Mouse (Mus musculus): ENCODE data around the gene Arl15.

Arl15 gene

DNA sequence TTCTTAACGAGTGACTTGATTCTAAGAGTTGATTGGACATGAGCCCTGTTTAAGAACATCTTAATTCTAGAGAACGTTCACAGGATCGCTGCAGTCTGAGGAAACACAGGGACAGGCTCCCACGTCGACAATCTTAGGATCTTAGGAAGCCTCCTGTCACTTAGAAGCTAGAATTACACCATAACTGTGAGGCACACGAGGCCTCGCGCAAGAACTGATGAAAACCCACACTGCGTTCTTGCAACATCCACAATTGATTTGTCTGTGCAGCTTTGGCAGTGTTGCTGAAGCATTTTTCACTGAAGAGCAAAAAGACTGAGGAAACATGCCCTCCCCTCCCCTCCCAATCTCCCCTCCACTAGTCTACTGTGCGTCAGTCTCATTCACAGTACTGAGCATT lies 196.4 kb downstream of the Arl15 start:
- in situ Hi-C loops (cut with MboI; ENCODE audit: low pct_unique_long_range_greater_than_20kb in 1 of 2, low sequenced_read_pairs in 2 of 2, unreplicated experiment in 1 of 2): no loop called here

DNA sequence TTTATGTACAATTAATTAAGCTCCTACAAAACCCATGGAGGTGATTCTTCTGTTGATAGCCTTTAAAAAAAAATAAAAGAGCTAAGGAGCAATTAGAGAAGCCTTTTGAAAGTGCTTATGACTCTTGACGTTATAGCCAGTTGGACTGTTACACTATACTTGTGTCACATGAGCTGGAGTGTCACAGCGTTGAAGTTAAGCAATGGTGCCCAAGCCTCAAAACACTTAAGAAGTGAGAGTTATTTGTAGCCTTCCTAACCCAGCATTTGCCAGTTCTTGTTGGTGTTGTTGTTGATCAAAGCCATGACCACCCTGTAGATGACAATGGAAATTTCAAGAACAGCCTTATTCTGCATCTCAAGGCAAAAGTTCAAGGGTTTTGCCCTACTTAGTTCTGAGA lies 198.8 kb downstream of the Arl15 start:
- in situ Hi-C loops (cut with MboI; ENCODE audit: low pct_unique_long_range_greater_than_20kb in 1 of 2, low sequenced_read_pairs in 2 of 2, unreplicated experiment in 1 of 2): no loop called here

DNA sequence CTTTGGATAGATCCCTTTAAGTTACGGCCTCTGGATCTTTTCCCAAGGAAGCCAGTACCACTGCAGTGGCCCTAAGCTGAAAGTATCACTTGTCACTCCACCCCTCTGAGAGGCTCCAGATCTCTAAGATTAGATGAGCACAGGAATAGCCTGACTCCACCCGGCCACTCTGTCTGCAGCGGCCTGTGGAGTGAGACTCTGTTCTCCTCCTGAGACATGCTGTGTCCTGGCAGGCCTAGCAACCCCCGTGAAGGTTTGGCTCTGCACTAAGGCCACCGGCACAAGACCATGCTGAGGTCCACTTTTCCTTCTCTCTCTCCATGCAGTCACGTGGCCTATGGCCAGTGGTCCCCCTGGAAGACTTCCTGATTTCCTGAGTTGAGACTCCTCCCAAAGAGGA lies 200.3 kb downstream of the Arl15 start:
- in situ Hi-C loops (cut with MboI; ENCODE audit: low pct_unique_long_range_greater_than_20kb in 1 of 2, low sequenced_read_pairs in 2 of 2, unreplicated experiment in 1 of 2): no loop called here

DNA sequence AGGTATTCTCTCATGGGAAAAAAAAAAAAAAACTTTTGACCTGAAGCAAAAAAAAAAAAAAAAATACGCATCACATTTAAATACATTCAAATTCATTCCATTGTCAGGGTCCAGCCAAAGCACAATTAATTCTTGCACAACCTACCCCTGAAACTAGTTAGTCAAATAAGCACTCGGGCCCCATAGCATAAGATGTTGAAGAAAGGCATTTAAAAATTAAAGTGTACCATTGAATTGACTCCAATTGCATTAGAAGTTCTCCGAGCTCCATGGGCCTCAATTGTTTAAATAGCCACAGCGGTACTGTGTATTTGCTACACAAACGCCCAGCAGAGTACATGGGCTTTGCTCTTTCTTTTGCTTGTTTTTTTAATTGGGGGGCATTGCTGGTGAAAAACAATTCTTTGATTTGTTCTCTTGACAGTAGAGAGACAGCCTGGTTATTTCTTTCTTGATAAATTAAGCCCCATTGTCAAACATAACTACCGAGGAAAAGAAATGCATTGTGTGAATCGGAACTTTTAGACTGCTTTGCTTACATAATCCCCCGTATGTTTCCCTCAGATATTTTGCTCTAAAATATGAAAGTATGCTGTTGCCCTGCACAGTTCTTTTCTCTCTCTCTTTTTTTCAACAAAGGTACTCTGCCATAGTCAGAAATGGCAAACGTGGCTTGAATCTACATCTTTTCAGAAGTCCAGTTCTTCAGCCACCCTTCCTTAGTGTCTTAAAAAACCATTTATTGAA lies 201.4 kb downstream of the Arl15 start:
- in situ Hi-C loops (cut with MboI; ENCODE audit: low pct_unique_long_range_greater_than_20kb in 1 of 2, low sequenced_read_pairs in 2 of 2, unreplicated experiment in 1 of 2): no loop called here

DNA sequence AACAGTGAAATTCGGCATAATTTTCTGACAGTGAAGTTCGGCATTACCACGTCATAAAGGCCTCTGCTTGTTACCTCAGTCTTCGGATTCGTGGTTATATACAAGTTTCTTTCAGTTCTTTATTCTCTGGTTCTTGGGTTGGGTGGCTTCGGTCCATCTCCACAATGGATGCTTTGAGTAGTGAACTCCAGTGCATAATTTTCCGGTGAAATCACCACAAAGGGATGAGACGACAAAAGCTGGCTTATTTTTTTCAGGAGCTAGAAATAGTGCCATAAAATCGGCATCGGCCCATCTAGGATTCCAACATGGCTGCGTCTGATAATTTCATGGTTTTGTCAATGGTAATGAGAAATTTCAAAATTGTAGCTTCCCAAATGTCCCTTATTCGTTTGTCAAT lies 204.5 kb downstream of the Arl15 start:
- in situ Hi-C loops (cut with MboI; ENCODE audit: low pct_unique_long_range_greater_than_20kb in 1 of 2, low sequenced_read_pairs in 2 of 2, unreplicated experiment in 1 of 2): no loop called here

DNA sequence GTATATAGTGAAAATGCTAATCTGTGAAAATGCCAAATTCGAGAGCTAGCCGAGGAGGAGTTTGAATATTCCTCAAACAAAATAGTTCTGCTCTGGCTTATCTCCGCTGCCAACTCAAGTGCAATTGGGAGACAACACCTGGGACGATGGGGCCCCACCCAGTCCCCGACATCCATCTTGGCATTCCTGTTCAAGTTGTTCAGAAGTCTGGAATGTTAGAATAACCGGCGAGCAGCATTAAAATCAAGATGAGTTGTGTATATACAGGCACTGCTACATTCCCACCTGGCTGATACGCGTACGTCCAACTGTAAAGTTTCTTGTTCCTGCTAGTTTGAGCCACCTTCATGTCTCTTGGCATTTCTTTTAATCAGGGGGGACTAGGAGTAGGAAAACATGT lies 209.2 kb downstream of the Arl15 start:
- in situ Hi-C loops (cut with MboI; ENCODE audit: low pct_unique_long_range_greater_than_20kb in 1 of 2, low sequenced_read_pairs in 2 of 2, unreplicated experiment in 1 of 2): no loop called here

DNA sequence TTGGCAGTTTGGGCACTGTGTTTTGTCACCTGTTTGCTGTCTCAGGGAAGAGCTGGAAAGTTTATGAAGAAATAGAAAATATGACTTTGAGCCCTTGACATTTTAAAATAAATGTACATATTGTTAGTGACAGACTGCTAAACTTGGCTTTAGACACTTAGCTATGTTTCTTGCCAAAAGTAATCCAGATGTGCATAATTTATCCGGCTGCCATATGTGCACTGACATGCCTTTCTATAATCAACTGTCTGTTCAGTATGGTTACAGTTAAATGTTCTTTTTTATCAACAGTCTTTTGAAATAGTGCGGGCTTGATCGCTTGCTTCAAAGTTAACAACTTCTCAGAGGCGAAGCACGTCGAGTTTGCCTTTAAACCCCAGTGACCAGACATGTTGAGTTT lies 209.9 kb downstream of the Arl15 start:
- in situ Hi-C loops (cut with MboI; ENCODE audit: low pct_unique_long_range_greater_than_20kb in 1 of 2, low sequenced_read_pairs in 2 of 2, unreplicated experiment in 1 of 2): no loop called here

DNA sequence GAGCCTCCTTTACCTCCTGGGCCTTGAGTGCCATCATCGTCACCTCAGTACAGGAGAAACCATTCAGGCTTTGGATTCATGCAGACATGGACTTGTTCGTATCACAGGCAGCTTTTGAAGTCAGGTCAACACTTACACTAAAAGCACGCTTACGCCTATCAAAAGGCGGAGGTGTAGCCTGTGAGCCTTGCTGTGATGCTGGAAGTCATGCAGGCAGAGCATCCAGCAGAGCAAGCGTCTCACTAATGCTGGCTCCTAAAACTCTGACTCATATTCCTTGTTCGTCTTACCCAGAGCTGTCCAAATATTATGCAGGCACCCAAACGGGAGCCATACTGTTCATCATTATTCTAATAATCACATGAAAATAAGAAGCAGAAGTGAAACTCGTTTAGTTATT lies 215.5 kb downstream of the Arl15 start:
- in situ Hi-C loops (cut with MboI; ENCODE audit: low pct_unique_long_range_greater_than_20kb in 1 of 2, low sequenced_read_pairs in 2 of 2, unreplicated experiment in 1 of 2): no loop called here

DNA sequence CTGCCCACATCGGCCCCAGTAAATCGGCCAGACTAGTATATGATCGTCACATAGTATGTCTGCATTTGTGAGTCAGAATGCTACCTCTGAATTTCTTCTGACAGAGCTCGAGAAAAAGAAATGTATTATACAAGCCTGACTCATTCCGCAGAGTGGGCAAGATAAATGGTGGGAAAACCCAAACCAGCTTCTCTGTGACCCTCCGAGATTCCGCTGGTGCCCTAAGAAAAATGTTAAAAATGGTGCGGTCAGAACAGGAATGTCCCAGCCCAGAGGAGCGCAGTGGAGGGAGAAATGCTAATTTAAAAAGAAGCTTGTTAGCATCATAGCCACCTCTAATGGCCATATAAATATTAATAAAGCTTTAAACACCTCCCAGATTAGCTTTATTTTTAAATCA lies 216.2 kb downstream of the Arl15 start:
- in situ Hi-C loops (cut with MboI; ENCODE audit: low pct_unique_long_range_greater_than_20kb in 1 of 2, low sequenced_read_pairs in 2 of 2, unreplicated experiment in 1 of 2): no loop called here

DNA sequence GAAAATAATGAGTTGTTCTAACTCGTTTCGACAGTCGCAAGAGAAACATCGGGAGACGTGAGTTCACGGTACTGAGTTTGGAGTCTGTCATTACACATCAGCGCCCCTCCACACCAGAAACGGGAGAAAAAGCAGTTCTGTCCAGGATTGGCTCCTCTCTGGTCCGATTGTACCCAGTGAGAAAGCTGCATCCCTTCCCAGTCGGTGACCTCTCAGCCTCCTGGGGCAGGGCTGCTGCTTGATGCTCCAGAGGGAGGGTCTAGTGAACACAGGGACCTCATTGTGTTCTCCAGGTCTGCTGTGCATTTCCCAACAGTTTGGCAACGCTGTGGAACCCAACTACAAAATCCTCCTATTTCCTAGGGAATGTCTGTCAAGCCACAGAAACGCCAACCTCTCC lies 216.7 kb downstream of the Arl15 start:
- in situ Hi-C loops (cut with MboI; ENCODE audit: low pct_unique_long_range_greater_than_20kb in 1 of 2, low sequenced_read_pairs in 2 of 2, unreplicated experiment in 1 of 2): no loop called here

DNA sequence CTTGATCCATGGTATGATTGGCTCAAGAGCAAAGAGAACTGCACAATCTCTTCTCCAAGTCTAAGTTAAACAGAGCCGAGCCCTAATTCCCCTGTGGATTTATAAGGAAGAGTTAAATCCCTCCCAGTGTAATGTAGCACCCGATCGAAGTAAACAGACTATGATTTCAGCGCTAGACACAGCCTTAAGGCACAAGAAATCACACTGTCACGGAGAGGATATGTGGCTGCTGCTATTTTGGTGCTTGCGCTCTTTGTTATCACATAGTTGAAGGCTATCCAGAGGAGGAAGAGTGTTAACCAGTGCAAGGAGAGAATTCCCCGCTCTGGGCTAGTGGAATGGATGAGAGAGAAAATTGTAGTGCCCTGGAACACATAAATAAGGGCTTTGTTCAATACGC lies 223.6 kb downstream of the Arl15 start:
- in situ Hi-C loops (cut with MboI; ENCODE audit: low pct_unique_long_range_greater_than_20kb in 1 of 2, low sequenced_read_pairs in 2 of 2, unreplicated experiment in 1 of 2): no loop called here

DNA sequence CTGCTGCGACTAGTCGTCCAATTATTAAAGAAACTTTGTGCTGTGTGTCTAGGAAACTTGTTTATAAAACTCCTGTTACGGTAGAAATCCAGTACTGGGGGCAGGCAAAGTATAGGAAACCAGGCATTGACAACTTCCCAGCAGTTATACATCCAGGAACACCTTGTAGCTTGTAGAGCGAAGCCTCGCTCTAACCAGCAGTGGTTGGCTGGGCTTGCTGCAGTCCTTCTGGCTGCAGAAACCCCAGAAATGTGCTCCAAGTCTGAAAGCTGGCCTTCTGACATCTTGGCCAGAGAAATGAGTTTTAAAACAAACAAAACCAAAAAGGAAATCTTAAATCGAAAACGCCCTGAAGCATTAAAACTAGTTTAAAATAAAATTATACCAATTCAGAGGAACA lies 229.2 kb downstream of the Arl15 start:
- in situ Hi-C loops (cut with MboI; ENCODE audit: low pct_unique_long_range_greater_than_20kb in 1 of 2, low sequenced_read_pairs in 2 of 2, unreplicated experiment in 1 of 2): no loop called here

DNA sequence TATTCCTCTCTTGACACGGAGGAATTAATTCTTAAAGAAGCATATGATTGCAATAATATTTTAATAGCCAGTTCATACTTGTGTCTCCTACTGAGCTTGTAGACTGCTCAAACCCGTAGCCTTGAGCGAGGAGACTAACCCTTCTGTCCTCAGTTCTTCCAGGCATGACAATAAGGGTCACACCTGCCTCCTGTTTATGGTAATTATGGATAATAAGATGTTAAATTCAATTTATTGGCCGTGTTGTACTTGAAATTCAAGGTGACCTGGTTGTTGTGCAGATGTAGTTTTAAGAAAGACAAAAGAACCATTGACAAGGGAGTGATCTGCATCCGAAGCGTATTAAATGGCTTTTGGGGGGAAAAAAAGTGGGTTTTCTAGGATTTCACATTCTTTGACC lies 232.0 kb downstream of the Arl15 start:
- in situ Hi-C loops (cut with MboI; ENCODE audit: low pct_unique_long_range_greater_than_20kb in 1 of 2, low sequenced_read_pairs in 2 of 2, unreplicated experiment in 1 of 2): no loop called here

DNA sequence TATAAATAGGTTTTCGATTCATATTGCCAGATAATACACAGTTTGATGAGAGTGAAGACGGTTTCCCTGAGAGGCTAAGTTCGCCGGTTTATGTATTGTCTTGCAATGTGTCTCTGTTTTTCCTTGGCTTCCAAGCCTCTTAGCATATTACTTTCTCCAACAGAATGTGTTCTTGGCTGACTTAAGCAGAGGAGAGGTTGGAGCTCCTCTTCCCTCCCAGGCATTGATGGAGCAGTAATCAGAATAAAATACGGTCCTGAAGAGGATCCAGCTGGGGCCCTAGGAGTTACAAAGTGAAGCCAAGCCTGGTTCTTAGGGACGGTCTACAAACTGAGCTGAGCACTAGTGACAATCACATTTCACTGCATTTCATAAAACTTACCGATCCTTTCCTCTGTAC lies 232.4 kb downstream of the Arl15 start:
- in situ Hi-C loops (cut with MboI; ENCODE audit: low pct_unique_long_range_greater_than_20kb in 1 of 2, low sequenced_read_pairs in 2 of 2, unreplicated experiment in 1 of 2): no loop called here

DNA sequence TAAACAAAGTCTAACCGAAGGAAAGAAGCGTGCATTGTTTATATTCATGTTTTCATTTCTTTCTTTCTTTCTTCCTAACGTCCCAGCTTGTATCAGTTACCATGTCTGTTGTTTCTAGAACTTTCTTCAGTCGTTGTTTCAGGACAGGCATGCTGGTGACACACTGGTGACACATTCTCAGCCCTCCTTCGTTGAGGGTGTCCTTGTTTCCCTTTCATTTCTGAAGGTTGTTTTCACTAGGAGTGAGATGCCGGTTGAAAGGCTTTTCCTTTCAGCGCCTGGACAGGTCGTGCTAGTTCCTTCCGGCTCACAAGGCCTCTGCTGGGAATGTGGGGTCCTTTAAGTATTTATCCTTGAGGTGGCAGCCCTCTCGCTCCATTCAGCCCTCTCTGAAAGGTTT lies 253.8 kb downstream of the Arl15 start:
- in situ Hi-C loops (cut with MboI; ENCODE audit: low pct_unique_long_range_greater_than_20kb in 1 of 2, low sequenced_read_pairs in 2 of 2, unreplicated experiment in 1 of 2): no loop called here

DNA sequence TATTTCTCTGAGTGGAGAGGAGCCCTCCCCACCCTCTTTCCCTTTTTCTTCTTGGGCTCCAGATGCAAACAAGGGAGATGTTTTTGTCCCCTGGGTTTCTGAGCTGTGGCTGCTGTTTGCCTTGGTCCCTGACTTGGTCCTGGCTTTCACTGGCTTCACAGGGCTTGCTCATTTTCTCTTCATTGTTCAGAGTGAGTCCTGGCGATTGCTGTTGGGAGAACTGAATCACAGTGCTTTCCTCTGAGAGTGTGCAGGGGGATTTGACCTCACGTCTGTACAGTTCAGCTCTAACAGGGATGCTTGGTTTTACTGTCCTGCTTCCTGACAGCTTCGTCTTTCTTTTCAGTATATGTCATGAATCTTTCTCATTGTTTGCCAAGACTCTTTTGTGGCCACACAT lies 254.4 kb downstream of the Arl15 start:
- in situ Hi-C loops (cut with MboI; ENCODE audit: low pct_unique_long_range_greater_than_20kb in 1 of 2, low sequenced_read_pairs in 2 of 2, unreplicated experiment in 1 of 2): no loop called here

DNA sequence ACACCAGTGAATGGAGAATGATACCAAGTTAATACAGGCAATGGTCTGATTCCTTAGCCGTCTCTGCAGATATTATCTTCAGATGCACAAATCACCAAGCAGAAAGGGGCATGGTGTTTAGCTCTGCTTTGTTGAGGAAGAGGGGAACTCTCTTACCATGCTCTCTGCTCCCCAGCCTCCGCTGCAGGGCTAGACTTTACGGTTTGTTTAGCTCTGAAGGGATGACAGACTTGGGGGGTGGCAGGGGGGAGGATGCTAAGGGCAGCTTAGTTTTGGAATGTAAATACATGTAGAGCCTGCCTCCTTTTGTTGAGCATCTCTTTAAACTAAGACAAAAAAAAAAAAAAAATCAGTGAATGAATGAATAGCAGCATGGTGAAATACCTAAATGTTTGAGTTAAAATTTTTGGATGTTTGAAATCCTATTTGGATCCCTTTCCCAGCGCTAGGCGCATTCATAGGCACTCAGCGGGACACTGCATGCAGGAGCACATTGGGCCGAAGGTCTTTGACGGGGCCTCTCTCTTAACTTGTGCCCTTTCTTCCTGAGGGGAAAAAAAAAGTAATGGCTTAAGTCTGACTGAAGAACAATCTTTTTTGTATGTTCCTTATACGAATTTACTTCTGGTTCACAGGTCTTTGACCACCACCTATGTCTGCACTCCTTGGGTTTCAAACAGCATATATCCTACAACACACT lies 257.0 kb downstream of the Arl15 start:
- in situ Hi-C loops (cut with MboI; ENCODE audit: low pct_unique_long_range_greater_than_20kb in 1 of 2, low sequenced_read_pairs in 2 of 2, unreplicated experiment in 1 of 2): no loop called here

DNA sequence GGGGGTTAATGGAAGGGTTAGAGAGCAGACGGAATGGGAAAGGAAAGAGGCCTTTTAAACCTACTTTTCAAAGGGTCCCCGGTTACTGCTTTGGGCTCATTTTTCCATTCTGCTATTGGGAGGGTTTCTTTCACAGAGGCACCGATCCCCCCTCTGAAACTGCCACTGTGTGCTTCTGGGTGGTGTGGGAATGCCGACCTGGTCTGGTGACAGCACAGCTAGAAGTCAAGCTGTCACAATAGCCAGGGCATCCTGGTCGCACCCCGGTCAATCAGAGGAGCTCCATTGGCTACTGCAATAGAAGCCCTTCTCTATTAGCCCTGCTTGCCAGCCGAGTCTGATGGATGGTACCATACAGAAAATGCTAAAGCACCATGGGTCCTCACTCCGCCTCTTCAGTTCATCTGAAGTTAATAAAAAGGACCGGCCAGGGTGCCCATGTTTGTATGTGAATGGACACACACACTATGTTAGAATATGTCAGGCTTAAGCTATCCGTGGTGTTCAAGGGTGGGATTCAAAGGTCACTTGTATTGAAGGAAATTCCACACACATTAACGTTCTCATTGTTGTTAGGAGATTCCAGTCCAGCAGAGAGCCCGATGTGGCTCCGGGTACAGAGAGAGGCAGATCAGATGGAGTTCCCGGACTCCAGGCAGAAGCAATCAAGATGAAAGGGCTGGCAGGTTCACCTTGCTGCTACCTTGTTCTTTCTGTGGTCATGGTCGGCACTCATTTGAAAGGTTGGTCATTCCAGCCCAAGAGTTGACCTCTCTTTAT lies 258.3 kb downstream of the Arl15 start:
- in situ Hi-C loops (cut with MboI; ENCODE audit: low pct_unique_long_range_greater_than_20kb in 1 of 2, low sequenced_read_pairs in 2 of 2, unreplicated experiment in 1 of 2): no loop called here

DNA sequence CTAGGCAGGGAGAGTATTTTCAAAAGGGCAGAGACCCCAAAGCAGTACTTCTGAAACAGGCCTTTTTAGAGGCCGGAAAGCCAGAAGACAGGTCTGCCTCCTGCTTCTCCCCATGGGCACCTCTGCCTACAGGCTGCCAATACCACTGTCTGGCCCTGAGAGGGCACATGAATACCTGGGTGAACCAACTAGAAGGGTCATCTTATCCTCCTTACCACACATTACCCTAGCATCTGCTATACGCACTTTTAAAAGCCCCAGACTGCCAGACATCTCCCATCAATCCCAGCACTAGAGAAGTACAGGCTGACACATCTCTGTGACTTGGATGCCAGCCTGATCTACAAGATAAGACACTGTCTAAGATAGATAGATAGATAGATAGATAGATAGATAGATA lies 259.0 kb downstream of the Arl15 start:
- in situ Hi-C loops (cut with MboI; ENCODE audit: low pct_unique_long_range_greater_than_20kb in 1 of 2, low sequenced_read_pairs in 2 of 2, unreplicated experiment in 1 of 2): no loop called here

DNA sequence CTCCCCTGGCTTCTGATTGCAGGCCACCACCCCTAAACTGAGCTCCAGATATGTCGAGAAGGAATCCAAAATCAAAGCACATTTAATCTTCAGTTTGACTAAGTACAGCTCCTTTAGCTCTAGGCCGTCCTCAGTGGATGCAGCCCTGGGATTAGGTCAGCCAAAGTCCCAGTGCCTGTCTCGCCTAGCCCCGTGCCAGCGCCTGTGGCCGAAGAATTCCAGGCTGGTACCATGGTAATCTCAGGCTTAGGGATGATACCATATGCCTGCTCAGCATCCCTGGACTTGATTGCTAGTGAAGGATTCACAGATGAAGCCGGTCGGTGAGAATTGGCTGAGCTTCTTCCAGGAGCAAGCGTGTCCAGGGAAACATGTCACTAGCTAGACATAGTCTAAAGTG lies 261.4 kb downstream of the Arl15 start:
- in situ Hi-C loops (cut with MboI; ENCODE audit: low pct_unique_long_range_greater_than_20kb in 1 of 2, low sequenced_read_pairs in 2 of 2, unreplicated experiment in 1 of 2): no loop called here
